Mouse (Mus musculus) midbrain, embryonic 16.5 days (tissue): Measurements from ENCODE around the gene Gm13305. TPM values are rescaled to one million over a fixed set of nuclear protein-coding genes. Genes with fewer than 3 reads are reported as not detected.

Experiments
- polyA plus RNA-seq: library from polyadenylated mRNA; unstranded; fragments of >200 nt; fragmentation: Nextera tagmentation; extraction: Ambion mirVana; gene quantifications from 2 replicates; pipeline ENCODE4 v1.2.1, GENCODE M21; 2015

Gm13305 gene
- polyA plus RNA-seq, 1 experiment from 2014 or later: 0.23 TPM

Other genes with a start within 250 kb of the Gm13305 start
- 13.8 and 14.3 TPM in 2 replicates for gene Gm20878, start 227.0 kb downstream of the Gm13305 start, polyA plus RNA-seq
- gene Fam205a4, start 202.5 kb downstream of the Gm13305 start, polyA plus RNA-seq: 1.7 and 2.1 TPM in 2 replicates
- 0.63 and 1.2 TPM in 2 replicates for gene Gm21093, start 133.9 kb downstream of the Gm13305 start, polyA plus RNA-seq
- gene Gm3893, start 77.4 kb downstream of the Gm13305 start, polyA plus RNA-seq: not detected in 2 replicates
- not detected in 2 replicates for gene Gm13304, start 53.8 kb downstream of the Gm13305 start, polyA plus RNA-seq
- gene Gm13306, start 15.2 kb downstream of the Gm13305 start, polyA plus RNA-seq: 3.9 and 4.0 TPM in 2 replicates
- gene Gm10600, start 72.0 kb upstream of the Gm13305 start, polyA plus RNA-seq: not detected in 2 replicates
- gene Ccl21b, start 87.2 kb upstream of the Gm13305 start, polyA plus RNA-seq: not detected in 2 replicates
- gene Gm21953, start 125.7 kb upstream of the Gm13305 start, polyA plus RNA-seq: not detected in 2 replicates
- not detected in 2 replicates for gene Fam205a3, start 149.7 kb upstream of the Gm13305 start, polyA plus RNA-seq